Mouse (Mus musculus) adrenal gland, postnatal 10 days (tissue): Measurements from ENCODE around the gene Adgrb2. TPM values are rescaled to one million over a fixed set of nuclear protein-coding genes. Genes with fewer than 3 reads are reported as not detected.
A peak's percentile ranks its signal among the peaks of the same experiment; 100 is the strongest.

Source experiments
- DNase-seq: peaks from one replicate; pipeline ENCODE4 v3.0.0; 2021; ENCODE audit warnings: mixed read lengths
- total RNA-seq, 2 experiments: library from RNA; stranded (reverse); gene quantifications; 2 replicates each; pipeline ENCODE4 v1.2.3; 2021

Adgrb2 gene
- total RNA-seq, 2 experiments from 2014 or later: 13.4 to 16.4 TPM

GRCm38 (mm10) chr4:129987825-129988504, 3.3 kb downstream of the Adgrb2 start:
- DNase-seq: peak; percentile 80

- DNase-seq: no peak
These were observed 5.3 kb downstream of the Adgrb2 start for GRCm38 (mm10) chr4:129989925-129990324.

GRCm38 (mm10) chr4:129992720-129993119, 8.1 kb downstream of the Adgrb2 start:
- no peak for DNase-seq

- DNase-seq: peak; percentile 70
These were observed 8.5 kb downstream of the Adgrb2 start for GRCm38 (mm10) chr4:129993213-129993612.

- DNase-seq: peak; percentile 85
These were observed 9.4 kb downstream of the Adgrb2 start for GRCm38 (mm10) chr4:129993944-129994695.

GRCm38 (mm10) chr4:129994728-129995127, 10.1 kb downstream of the Adgrb2 start:
- DNase-seq: no peak

GRCm38 (mm10) chr4:129995255-129995654, 10.6 kb downstream of the Adgrb2 start:
- DNase-seq: no peak

GRCm38 (mm10) chr4:129996015-129996414, 11.3 kb downstream of the Adgrb2 start:
- DNase-seq: no peak

- DNase-seq: no peak
These were observed 13.5 kb downstream of the Adgrb2 start for GRCm38 (mm10) chr4:129998124-129998523.

- no peak for DNase-seq
These were observed 17.0 kb downstream of the Adgrb2 start for GRCm38 (mm10) chr4:130001710-130002109.

- no peak for DNase-seq
These were observed 17.5 kb downstream of the Adgrb2 start for GRCm38 (mm10) chr4:130002157-130002556.

- no peak for DNase-seq
These were observed 20.9 kb downstream of the Adgrb2 start for GRCm38 (mm10) chr4:130005593-130005992.

- no peak for DNase-seq
These were observed 21.9 kb downstream of the Adgrb2 start for GRCm38 (mm10) chr4:130006533-130006932.

GRCm38 (mm10) chr4:130009043-130009442, 24.4 kb downstream of the Adgrb2 start:
- DNase-seq: no peak

- no peak for DNase-seq
These were observed 26.1 kb downstream of the Adgrb2 start for GRCm38 (mm10) chr4:130010723-130011122.

GRCm38 (mm10) chr4:130012234-130012633, 27.6 kb downstream of the Adgrb2 start:
- DNase-seq: no peak

GRCm38 (mm10) chr4:130013111-130013510, 28.4 kb downstream of the Adgrb2 start:
- no peak for DNase-seq

GRCm38 (mm10) chr4:130016010-130016409, 31.3 kb downstream of the Adgrb2 start:
- DNase-seq: no peak

GRCm38 (mm10) chr4:130017036-130017674, 32.5 kb downstream of the Adgrb2 start:
- no peak for DNase-seq

- peak; percentile 46 for DNase-seq
These were observed 38.3 kb downstream of the Adgrb2 start for GRCm38 (mm10) chr4:130022952-130023351.

- no peak for DNase-seq
These were observed 39.0 kb downstream of the Adgrb2 start for GRCm38 (mm10) chr4:130023511-130024231.

- no peak for DNase-seq
These were observed 40.9 kb downstream of the Adgrb2 start for GRCm38 (mm10) chr4:130025544-130025943.

GRCm38 (mm10) chr4:130031146-130031545, 46.5 kb downstream of the Adgrb2 start:
- DNase-seq: no peak
